Mouse (Mus musculus) Patski (cell line): Measurements from ENCODE around the gene Ankrd28. TPM values are rescaled to one million over a fixed set of nuclear protein-coding genes. Genes with fewer than 3 reads are reported as not detected.

Experiments used
- ATAC-seq: fragments of 100-300 bp; one replicate; pipeline ENCODE4 v1.8.0; 2021
- CTCF ChIA-PET: fragments of 350-600 bp; sonication (Branson Sonifier 250); formaldehyde crosslinking; loops from one replicate; lab custom pipeline; 2022; ENCODE audit warnings: inconsistent platforms; lab: Charles Lee
- POLR2A ChIA-PET: fragments of 350-600 bp; sonication (Branson Sonifier 250); formaldehyde crosslinking; loops from one replicate; lab custom pipeline; 2022; ENCODE audit warnings: antibody characterized with exemption, inconsistent platforms; lab: Charles Lee
- DNase-seq: peaks from one replicate; pipeline ENCODE4 v3.0.0-alpha.2; 2011; ENCODE audit warnings: low read depth, low spot score
- H3K27me3 ChIP-seq: fragments of 371-371 bp; one replicate; pipeline ENCODE4 v1.5.1; 2021
- CTCF ChIP-seq: fragments of 100-300 bp; IDR thresholded peaks from one replicate; pipeline ENCODE4 v1.5.1; 2021
- in situ Hi-C: fragments of 300-500 bp; cut with MboI; formaldehyde crosslinking; loops from 3 replicates; pipeline ENCODE4 v1.11.1; 2018; ENCODE audit warnings: low pct_unique_long_range_greater_than_20kb, mixed read lengths
- polyA plus RNA-seq: library from polyadenylated mRNA; unstranded; gene quantifications from one replicate; pipeline ENCODE4 v1.2.3, GENCODE M21; 2021

Gene Ankrd28
- polyA plus RNA-seq, 1 experiment from 2014 or later = 26.6 TPM

- POLR2A ChIA-PET = no interaction called here
- DNase-seq (no peak), ATAC-seq (no peak)
- CTCF ChIA-PET = interaction anchor here (0.7 to 1.7 kb wide), 16 partner anchors 135 to 297 kb away, joined by 3 to 6 read pairs (median 4); no protein-coding TSS in a partner anchor
- in situ Hi-C loops = loop anchor here (5.0 kb wide), 4 partner anchors 103 to 278 kb away; partner anchors contain the start of gene Galnt15
- peak; percentile 25 for TF ChIP-seq CTCF
- H3K27me3 ChIP-seq = no peaks in the 10 kb centered on the region
Observed at GRCm38 (mm10) chr14:31794776-31795126, 35.7 kb downstream of the Ankrd28 start.

GRCm38 (mm10) chr14:31793979-31794775 is 36.3 kb downstream of the Ankrd28 start:
- DNase-seq (no peak), ATAC-seq (no peak)
- TF ChIP-seq CTCF = peak; percentile 51
- ChIA-PET CTCF (interaction anchor here (0.7 to 1.7 kb wide), 16 partner anchors 136 to 296 kb away, joined by 3 to 6 read pairs (median 4); no protein-coding TSS in a partner anchor), POLR2A (no interaction called here)
- H3K27me3 ChIP-seq = no peaks in the 10 kb centered on the region
- in situ Hi-C loops = no loop called here

GRCm38 (mm10) chr14:31790797-31791196 is 39.7 kb downstream of the Ankrd28 start:
- H3K27me3 ChIP-seq = no peaks in the 10 kb centered on the region
- ChIA-PET CTCF (interaction anchor here (0.6 to 3.2 kb wide), 11 partner anchors 10 to 265 kb away, joined by 3 to 12 read pairs (median 4); no protein-coding TSS in a partner anchor), POLR2A (no interaction called here)
- DNase-seq (no peak), ATAC-seq (no peak)
- peak; percentile 59 for TF ChIP-seq CTCF
- in situ Hi-C loops = no loop called here

- DNase-seq = no peak
- ChIA-PET CTCF (interaction anchor here (0.6 to 1.2 kb wide), 4 partner anchors 141 to 289 kb away, joined by 3 to 4 read pairs (median 4); partner anchors contain the start of genes Btd, Gm49387 and Hacl1), POLR2A (interaction anchor here (0.5 kb wide), 1 partner anchor 307 kb away, joined by 3 read pairs; no protein-coding TSS in a partner anchor)
- ATAC-seq = no peak
- in situ Hi-C loops = loop anchor here (10.0 kb wide), 1 partner anchor 282 kb away; no protein-coding TSS in a partner anchor
- TF ChIP-seq CTCF = no peak
- no peaks in the 10 kb centered on the region for H3K27me3 ChIP-seq
Observed at GRCm38 (mm10) chr14:31786906-31787305, 43.5 kb downstream of the Ankrd28 start.

- in situ Hi-C loops = loop anchor here (10.0 kb wide), 1 partner anchor 281 kb away; no protein-coding TSS in a partner anchor
- peak; percentile 52 for TF ChIP-seq CTCF
- ATAC-seq (no peak), DNase-seq (no peak)
- ChIA-PET POLR2A (no interaction called here), CTCF (interaction anchor here (0.8 to 2.5 kb wide), 5 partner anchors 9 to 129 kb away, joined by 3 to 12 read pairs (median 3); no protein-coding TSS in a partner anchor)
- no peaks in the 10 kb centered on the region for H3K27me3 ChIP-seq
Observed at GRCm38 (mm10) chr14:31785681-31786080, 44.8 kb downstream of the Ankrd28 start.

- ATAC-seq (no peak), DNase-seq (no peak)
- no peak for TF ChIP-seq CTCF
- CTCF ChIA-PET = interaction anchor here (0.8 to 2.5 kb wide), 6 partner anchors 9 to 128 kb away, joined by 3 to 12 read pairs (median 3); no protein-coding TSS in a partner anchor
- no peaks in the 10 kb centered on the region for H3K27me3 ChIP-seq
- in situ Hi-C loops = loop anchor here (5.0 to 10.0 kb wide), 2 partner anchors 128 to 280 kb away; no protein-coding TSS in a partner anchor
- POLR2A ChIA-PET = no interaction called here
Observed at GRCm38 (mm10) chr14:31784975-31785374, 45.5 kb downstream of the Ankrd28 start.

GRCm38 (mm10) chr14:31781309-31782049 is 49.0 kb downstream of the Ankrd28 start:
- no peak for TF ChIP-seq CTCF
- ATAC-seq (no peak), DNase-seq (no peak)
- ChIA-PET CTCF (interaction anchor here (0.9 to 2.0 kb wide), 7 partner anchors 9 to 295 kb away, joined by 3 to 11 read pairs (median 5); no protein-coding TSS in a partner anchor), POLR2A (interaction anchor here (0.7 to 1.4 kb wide), 2 partner anchors 123 to 262 kb away, joined by 3 to 4 read pairs; no protein-coding TSS in a partner anchor)
- H3K27me3 ChIP-seq = no peaks in the 10 kb centered on the region
- in situ Hi-C loops = loop anchor here (5.0 to 10.0 kb wide), 2 partner anchors 124 to 277 kb away; no protein-coding TSS in a partner anchor

GRCm38 (mm10) chr14:31780412-31781233 is 49.8 kb downstream of the Ankrd28 start:
- in situ Hi-C loops = loop anchor here (5.0 to 10.0 kb wide), 2 partner anchors 123 to 276 kb away; no protein-coding TSS in a partner anchor
- POLR2A ChIA-PET = interaction anchor here (1.4 to 1.6 kb wide), 2 partner anchors 118 to 122 kb away, joined by 3 to 6 read pairs; no protein-coding TSS in a partner anchor
- ATAC-seq = no peak

GRCm38 (mm10) chr14:31773518-31773917 is 56.9 kb downstream of the Ankrd28 start:
- no peaks in the 10 kb centered on the region for H3K27me3 ChIP-seq
- in situ Hi-C loops = no loop called here
- ChIA-PET POLR2A (no interaction called here), CTCF (no interaction called here)
- ATAC-seq = no peak
- TF ChIP-seq CTCF = no peak
- no peak for DNase-seq

More at GRCm38 (mm10) chr14:31780412-31781233, 49.8 kb downstream of the Ankrd28 start:
- no peak for DNase-seq
- CTCF ChIA-PET = interaction anchor here (0.8 to 2.0 kb wide), 7 partner anchors 10 to 296 kb away, joined by 3 to 11 read pairs (median 4); no protein-coding TSS in a partner anchor
- TF ChIP-seq CTCF = no peak
- H3K27me3 ChIP-seq = no peaks in the 10 kb centered on the region
